Mouse (Mus musculus) olfactory bulb, adult 2 months (tissue): ENCODE results near the gene St6galnac3. TPM values are rescaled to one million over a fixed set of nuclear protein-coding genes. Genes with fewer than 3 reads are reported as not detected.
"Not testable (repeated sequence)": the region's sequence is repeated elsewhere in the genome, so short reads cannot be mapped to it uniquely, and the experiment has no call there.

Experiments
- H3K27ac ChIP-seq: fragments of 200-500 bp; 2 replicates; pipeline ENCODE4 v1.5.1; 2012; ENCODE audit warnings: low read depth, low read length; ENCODE audit not compliant: insufficient read depth
- H3K4me1 ChIP-seq: fragments of 200-500 bp; 2 replicates; pipeline ENCODE4 v1.6.1; 2012; ENCODE audit warnings: low read length; ENCODE audit not compliant: control insufficient read depth, insufficient read depth
- H3K4me3 ChIP-seq: fragments of 200-500 bp; 2 replicates; pipeline ENCODE4 v1.5.1; 2012; ENCODE audit warnings: mild to moderate bottlenecking, low read depth, low read length, moderate library complexity; ENCODE audit not compliant: insufficient read depth
- CTCF ChIP-seq: fragments of 200-500 bp; IDR thresholded peaks from 2 replicates; pipeline ENCODE4 v1.5.1; 2012; ENCODE audit warnings: low read depth, mild to moderate bottlenecking, low read length, moderate library complexity; ENCODE audit not compliant: insufficient read depth
- POLR2A ChIP-seq: fragments of 200-500 bp; IDR thresholded peaks from 2 replicates; pipeline ENCODE4 v1.6.1; 2012; ENCODE audit warnings: mild to moderate bottlenecking, low read depth, low read length, moderate library complexity; ENCODE audit not compliant: insufficient read depth
- WGBS: fragments of 180-500 bp; shearing (Covaris S2); methylation state at CpG from one replicate; pipeline ENCODE4 v1.1.7; 2018; 5-methylcytosine and 5-hydroxymethylcytosine counted together
- polyA plus RNA-seq: library from polyadenylated mRNA; stranded (reverse); fragments of >200 nt; gene quantifications from 2 replicates; pipeline ENCODE4 v1.2.4, GENCODE M21; 2012; ENCODE audit warnings: low replicate concordance; ENCODE audit not compliant: missing spikeins, insufficient read depth, insufficient read length

St6galnac3 gene
- polyA plus RNA-seq, 1 experiment = not detected

DNA sequence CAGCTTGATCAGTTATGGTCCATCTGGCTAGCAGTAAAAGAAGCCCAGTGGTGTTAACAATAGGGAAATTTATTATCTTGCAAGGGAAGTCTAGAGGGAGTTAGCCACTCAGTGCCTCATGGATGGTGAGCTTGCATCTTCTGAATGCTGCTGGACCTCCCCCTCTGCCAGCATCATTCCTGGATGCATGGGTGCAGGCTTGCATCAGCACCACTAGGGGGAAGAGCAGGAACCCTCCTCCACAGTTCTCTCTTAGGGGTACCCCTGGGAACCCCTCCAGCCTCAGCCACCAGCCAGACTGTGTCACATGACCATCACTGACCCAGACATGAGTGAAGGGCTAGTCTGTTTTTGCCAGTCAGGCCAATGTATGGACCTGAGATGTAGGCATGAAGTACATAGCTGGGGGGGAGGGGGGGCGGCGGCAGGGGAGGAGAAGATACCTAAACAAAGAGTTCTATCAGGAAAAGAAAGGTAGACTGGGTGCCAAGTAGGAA, 31.6 kb upstream of the St6galnac3 start:
- WGBS = 100% methylated on average over 2 of the region's 2 CpGs
- TF ChIP-seq POLR2A = no peak
- TF ChIP-seq CTCF = no peak
- Histone ChIP-seq H3K27ac (no peak overlapping the region), H3K4me1 (no peaks in the 10 kb centered on the region), H3K4me3 (no peak overlapping the region)

DNA sequence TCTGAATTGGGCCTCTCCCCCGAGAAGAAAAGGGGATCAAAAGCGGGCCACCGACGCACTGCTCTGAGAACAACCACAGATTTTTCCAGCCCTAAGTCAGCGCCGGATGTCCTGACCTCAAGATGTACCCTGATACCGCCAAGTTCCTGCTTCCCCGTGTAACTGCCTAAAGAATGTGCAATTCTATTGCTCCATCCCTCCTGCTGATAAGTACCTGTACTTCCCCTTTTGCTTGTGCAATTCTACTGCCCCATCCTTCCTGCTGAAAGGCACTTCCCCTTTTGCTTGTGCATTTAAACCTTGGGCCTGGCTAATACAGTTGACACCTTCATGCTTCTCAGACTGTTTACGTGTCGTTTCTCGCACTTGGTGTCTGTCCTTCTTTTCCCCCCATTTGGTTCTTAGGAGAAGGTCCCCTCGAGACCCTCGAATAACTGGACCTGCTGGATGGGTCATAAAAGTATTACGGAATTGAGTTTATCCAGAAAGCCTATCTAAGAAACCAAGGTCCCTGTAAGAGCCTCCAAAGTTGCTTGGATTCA, 30.9 kb upstream of the St6galnac3 start:
- H3K4me1 ChIP-seq, H3K27ac ChIP-seq, H3K4me3 ChIP-seq: not testable (repeated sequence)
- WGBS = 91% methylated on average over 14 of the region's 14 CpGs

GRCm38 (mm10) chr3:153751435-153751834, 26.5 kb upstream of the St6galnac3 start:
- WGBS = 82% methylated on average over 1 of the region's 1 CpGs
- H3K4me3 ChIP-seq = no peak overlapping the region
- no peak overlapping the region for H3K27ac ChIP-seq
- no peak for TF ChIP-seq CTCF
- no peak for TF ChIP-seq POLR2A
- no peaks in the 10 kb centered on the region for H3K4me1 ChIP-seq

DNA sequence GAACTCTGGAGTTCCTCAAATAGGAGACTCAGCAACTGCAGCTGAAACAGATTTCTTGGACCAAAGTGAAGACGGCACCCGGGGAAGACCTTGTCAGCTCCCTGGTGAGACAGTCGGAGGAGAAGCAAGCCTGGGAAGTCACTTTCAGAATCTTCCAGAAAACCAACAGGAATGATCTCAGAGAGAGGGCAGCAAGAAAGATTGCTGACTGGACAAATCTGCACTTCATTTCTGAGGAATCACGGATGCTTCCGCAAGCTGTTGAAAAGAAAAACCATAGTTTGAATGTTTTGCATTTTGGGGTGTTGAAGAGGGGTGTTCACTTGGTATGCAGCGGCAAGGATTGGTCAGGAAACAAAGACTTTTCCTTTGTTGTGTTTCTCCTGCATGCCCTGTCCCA, 24.4 kb upstream of the St6galnac3 start:
- H3K4me3 ChIP-seq = no peak overlapping the region
- WGBS = 72% methylated on average over 6 of the region's 6 CpGs
- H3K27ac ChIP-seq = no peak overlapping the region
- no peaks in the 10 kb centered on the region for H3K4me1 ChIP-seq
- no peak for TF ChIP-seq POLR2A
- no peak for TF ChIP-seq CTCF

DNA sequence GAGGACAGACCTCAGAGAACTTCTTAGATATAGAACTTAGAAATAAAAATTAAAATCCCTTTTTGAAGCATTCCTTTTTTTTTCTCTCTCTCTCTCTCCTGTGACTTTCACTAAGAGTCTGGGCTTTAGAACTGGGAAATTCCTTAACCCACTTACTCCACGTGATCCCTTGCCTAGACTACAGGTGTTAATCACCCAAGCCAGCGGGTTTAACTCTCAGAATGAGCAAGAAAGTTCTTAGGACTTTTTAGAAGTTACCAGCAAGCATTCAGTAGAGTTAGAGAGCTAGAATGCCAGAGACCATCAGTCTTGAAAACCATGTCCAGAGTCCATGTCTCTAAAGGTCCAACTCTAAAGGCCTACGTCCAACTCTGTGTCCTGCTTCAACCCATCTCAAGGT, 23.3 kb upstream of the St6galnac3 start:
- 97% methylated on average over 3 of the region's 3 CpGs for WGBS
- H3K4me3 ChIP-seq = no peak overlapping the region
- TF ChIP-seq CTCF (no peak), POLR2A (no peak)
- no peak overlapping the region for H3K27ac ChIP-seq
- H3K4me1 ChIP-seq = no peaks in the 10 kb centered on the region

DNA sequence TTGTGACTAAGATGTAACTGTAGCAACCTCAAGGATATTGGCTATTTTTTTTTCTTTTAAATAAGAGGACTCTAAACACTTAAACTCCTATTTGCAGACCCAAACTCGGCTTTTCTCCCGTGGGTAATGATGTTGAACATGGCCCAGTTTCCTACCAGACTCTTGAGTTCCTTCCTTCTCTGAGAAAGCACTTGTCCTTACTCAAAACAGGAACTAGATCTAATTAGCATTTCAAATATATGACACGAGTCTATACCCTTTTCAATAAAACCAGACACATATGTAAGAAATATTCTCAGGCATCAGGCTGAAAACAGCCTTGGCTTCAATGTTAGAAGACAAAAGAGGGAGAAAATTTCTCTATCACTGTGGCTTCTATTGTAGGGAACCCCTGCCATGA, 20.1 kb upstream of the St6galnac3 start:
- Histone ChIP-seq H3K4me1 (peaks cover 3% of the 10 kb centered on the region), H3K27ac (no peak overlapping the region), H3K4me3 (no peak overlapping the region)
- TF ChIP-seq POLR2A (no peak), CTCF (no peak)
- 75% methylated on average over 3 of the region's 3 CpGs for WGBS

- 90% methylated on average over 6 of the region's 6 CpGs for WGBS
- Histone ChIP-seq H3K27ac (no peak overlapping the region), H3K4me3 (no peak overlapping the region), H3K4me1 (peaks cover 3% of the 10 kb centered on the region)
- TF ChIP-seq CTCF = no peak
- TF ChIP-seq POLR2A = no peak
Measured at GRCm38 (mm10) chr3:153744447-153744846, 19.5 kb upstream of the St6galnac3 start.

GRCm38 (mm10) chr3:153741800-153742199, 16.8 kb upstream of the St6galnac3 start:
- H3K4me3 ChIP-seq = no peak overlapping the region
- WGBS = 60% methylated on average over 7 of the region's 7 CpGs
- TF ChIP-seq CTCF (no peak), POLR2A (no peak)
- peaks cover 19% of the 10 kb centered on the region for H3K4me1 ChIP-seq
- no peak overlapping the region for H3K27ac ChIP-seq

DNA sequence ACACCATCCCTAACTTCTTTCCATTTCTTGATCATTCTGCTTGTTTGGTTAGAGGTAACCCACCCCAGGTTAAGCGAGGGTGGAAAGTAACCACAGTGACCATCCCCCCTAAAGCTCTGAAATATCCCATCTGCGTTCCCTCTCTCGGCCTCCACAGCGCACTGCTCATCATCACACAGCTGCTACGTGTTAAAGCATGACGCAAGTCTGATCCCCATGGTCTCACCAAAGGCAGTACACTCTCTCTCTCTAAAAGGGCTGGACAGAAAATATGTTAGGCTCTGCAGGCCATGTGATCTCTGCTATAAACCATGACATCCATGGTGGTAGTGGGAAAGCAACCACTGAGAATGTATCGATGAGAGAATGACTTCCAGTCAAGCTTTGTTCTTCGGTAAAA, 14.4 kb upstream of the St6galnac3 start:
- TF ChIP-seq POLR2A (no peak), CTCF (no peak)
- Histone ChIP-seq H3K4me1 (peaks cover 29% of the 10 kb centered on the region), H3K4me3 (no peak overlapping the region), H3K27ac (no peak overlapping the region)
- 86% methylated on average over 8 of the region's 8 CpGs for WGBS

GRCm38 (mm10) chr3:153738421-153738820, 13.4 kb upstream of the St6galnac3 start:
- no peak overlapping the region for H3K4me3 ChIP-seq
- H3K27ac ChIP-seq = peak overlapping the region; percentile 93
- H3K4me1 ChIP-seq = peaks cover 29% of the 10 kb centered on the region
- WGBS = 31% methylated on average over 10 of the region's 10 CpGs
- no peak for TF ChIP-seq CTCF
- TF ChIP-seq POLR2A = no peak
